Comparison of ENCODE assay signal across 19 mouse cellular contexts in genomic region chr2:144545481-144545880, GRCm38 (mm10). TPM values are rescaled to one million over a fixed set of nuclear protein-coding genes. Genes with fewer than 3 reads are reported as not detected.
DNase-seq lines count a peak whose midpoint lies in the region; ATAC-seq and TF ChIP-seq lines count a peak whose summit lies in the region.
"Had no signal": no experiment of that assay in that cellular context is flagged by ENCODE, and none has a peak within 500 bp of the region (broad histone marks: within the 10 kb centered on the region; RNA-seq: fewer than 3 reads in every experiment).

No protein-coding gene starts in this region.

- ATAC-seq in heart, postnatal 0 days (ENCODE audit: insufficient read depth, low read depth): no peak
- ATAC-seq: forebrain, embryonic 16.5 days; hindbrain, embryonic 16.5 days had no signal

- DNase-seq in adrenal gland, adult (ENCODE audit: inconsistent age in 2 of 2, low spot score in 1 of 2): peak; percentile 55 to 73
- no peak for DNase-seq in adrenal gland, adult 18-20 months (ENCODE audit: low spot score in 2 of 2)
- DNase-seq in heart, postnatal 0 days (ENCODE audit: low spot score): no peak
- DNase-seq in heart, postnatal 4 days: no peak
- peak; percentile 91 for DNase-seq in kidney, adult 9 months
- DNase-seq in kidney, postnatal 25 days: peak; percentile 45 to 79
- DNase-seq in left cerebral cortex, postnatal 14 days (ENCODE audit: low spot score in 2 of 2): no peak
- DNase-seq in ovary, adult 18-20 months (ENCODE audit: low spot score): no peak
- DNase-seq: cerebellum, postnatal 14 days; gastrocnemius, postnatal 36 days; liver, embryonic 13.5 days; lung, embryonic 14.5 days; right cerebral cortex, postnatal 4 days; thymus, postnatal 36 days had no signal

- H3K36me3 ChIP-seq in heart, postnatal 0 days (replicated peaks; ENCODE audit: control insufficient read depth, insufficient read depth, low read length): peaks cover 16% of the 10 kb centered on the region

- no peak for TF ChIP-seq CTCF in heart, postnatal 0 days (IDR thresholded peaks at IDR 0.05; ENCODE audit: low read depth)

- peaks cover 23% of the 10 kb centered on the region; the same call in 1 of the 2 replicates for H3K4me1 ChIP-seq in heart, postnatal 0 days (ENCODE audit: control insufficient read depth, insufficient read depth)

- H3K4me3 ChIP-seq in heart, postnatal 0 days (ENCODE audit: low read depth, low read length): no peak overlapping the region
- H3K4me3 ChIP-seq: left cerebral cortex, adult 2 months; liver, embryonic 13.5 days; midbrain, embryonic 10.5 days had no signal

- H3K4me2 ChIP-seq in heart, postnatal 0 days (ENCODE audit: low read depth, low read length): no peak overlapping the region
- H3K4me2 ChIP-seq: liver, embryonic 13.5 days; lung, embryonic 14.5 days had no signal

- no peaks in the 10 kb centered on the region for H3K27me3 ChIP-seq in heart, postnatal 0 days (ENCODE audit: control insufficient read depth, insufficient read depth, low read length)
- H3K27me3 ChIP-seq: liver, embryonic 13.5 days had no signal

- intact Hi-C loops in left cerebral cortex, postnatal 14 days (cut with DNase I): no loop called here

- no peak overlapping the region for H3K9ac ChIP-seq in heart, postnatal 0 days (replicated peaks; ENCODE audit: low read depth, low read length)
- H3K9ac ChIP-seq: liver, embryonic 13.5 days; lung, embryonic 14.5 days had no signal

- no peak for TF ChIP-seq EP300 in heart, postnatal 0 days (IDR thresholded peaks at IDR 0.05; ENCODE audit: low read depth)

- no peaks in the 10 kb centered on the region for H3K9me3 ChIP-seq in heart, postnatal 0 days (replicated peaks; ENCODE audit: control insufficient read depth, low read length)
- H3K9me3 ChIP-seq: liver, embryonic 13.5 days; midbrain, embryonic 10.5 days had no signal

- peak overlapping the region; percentile 90 for H3K27ac ChIP-seq in heart, postnatal 0 days (ENCODE audit: low read depth)
- H3K27ac ChIP-seq: left cerebral cortex, adult 2 months; liver, embryonic 13.5 days; macrophage; midbrain, embryonic 10.5 days had no signal

- WGBS in heart, postnatal 0 days: 13% methylated on average over 1 of the region's 1 CpGs

RNA-seq across cellular contexts. Expression of gene Rbbp9, which starts 5.2 kb away (rescaled TPM):
- total RNA-seq in adrenal gland, adult 18-20 months (2021): 10 to 100 TPM; 24.6 to 25.0 TPM
- 8.3 and 18.4 TPM in 2 replicates for total RNA-seq in heart, postnatal 0 days (2014; rRNA removed; ENCODE audit: low replicate concordance)
- polyA plus RNA-seq in heart, postnatal 0 days (2015; fragmentation: Nextera tagmentation; extraction: Ambion mirVana): 25.5 and 30.6 TPM in 2 replicates
- 10 to 100 TPM; 11.2 to 11.8 TPM for total RNA-seq in heart, postnatal 4 days (2021)
- 10 to 100 TPM; 25.3 to 25.5 TPM for total RNA-seq in left cerebral cortex, postnatal 14 days (2021)

RNA-seq across cellular contexts. Expression of gene Sec23b, which starts 10.5 kb away (rescaled TPM):
- 10 to 100 TPM; 67.0 to 81.9 TPM for total RNA-seq in adrenal gland, adult 18-20 months (2021)
- 52.8 and 56.7 TPM in 2 replicates for total RNA-seq in heart, postnatal 0 days (2014; rRNA removed; ENCODE audit: low replicate concordance)
- 28.2 and 29.2 TPM in 2 replicates for polyA plus RNA-seq in heart, postnatal 0 days (2015; fragmentation: Nextera tagmentation; extraction: Ambion mirVana)
- 10 to 100 TPM; 37.6 to 37.7 TPM for total RNA-seq in heart, postnatal 4 days (2021)
- 10 to 100 TPM; 45.0 to 48.3 TPM for total RNA-seq in left cerebral cortex, postnatal 14 days (2021)

RNA-seq across cellular contexts. Expression of gene Polr3f, which starts 18.0 kb away (rescaled TPM):
- total RNA-seq in adrenal gland, adult 18-20 months (2021): 10 to 100 TPM; 17.2 to 19.0 TPM
- 15.3 and 17.7 TPM in 2 replicates for total RNA-seq in heart, postnatal 0 days (2014; rRNA removed; ENCODE audit: low replicate concordance)
- polyA plus RNA-seq in heart, postnatal 0 days (2015; fragmentation: Nextera tagmentation; extraction: Ambion mirVana): 12.3 and 12.9 TPM in 2 replicates
- total RNA-seq in heart, postnatal 4 days (2021): 10 to 100 TPM; 18.5 to 19.5 TPM
- 10 to 100 TPM; 22.5 to 22.9 TPM for total RNA-seq in left cerebral cortex, postnatal 14 days (2021)

RNA-seq across cellular contexts. Expression of gene Dzank1, which starts 18.3 kb away (rescaled TPM):
- 1 to 10 TPM; 5.2 to 6.2 TPM for total RNA-seq in adrenal gland, adult 18-20 months (2021)
- 0.50 TPM in 1 of 2 replicates, not detected in the other for total RNA-seq in heart, postnatal 0 days (2014; rRNA removed; ENCODE audit: low replicate concordance)
- 0.67 and 0.79 TPM in 2 replicates for polyA plus RNA-seq in heart, postnatal 0 days (2015; fragmentation: Nextera tagmentation; extraction: Ambion mirVana)
- total RNA-seq in heart, postnatal 4 days (2021): 1 to 10 TPM; 1.5 to 2.6 TPM
- total RNA-seq in left cerebral cortex, postnatal 14 days (2021): 100 to 1,000 TPM; 121 to 134 TPM

RNA-seq across cellular contexts. Expression of gene Smim26, which starts 48.4 kb away (rescaled TPM):
- 10 to 100 TPM; 54.7 to 56.1 TPM for total RNA-seq in adrenal gland, adult 18-20 months (2021)
- total RNA-seq in heart, postnatal 0 days (2014; rRNA removed; ENCODE audit: low replicate concordance): 50.3 and 60.3 TPM in 2 replicates
- 93.4 and 94.8 TPM in 2 replicates for polyA plus RNA-seq in heart, postnatal 0 days (2015; fragmentation: Nextera tagmentation; extraction: Ambion mirVana)
- 10 to 100 TPM; 52.3 to 53.8 TPM for total RNA-seq in heart, postnatal 4 days (2021)
- 10 to 100 TPM; 36.7 to 47.3 TPM for total RNA-seq in left cerebral cortex, postnatal 14 days (2021)

Comparison
In these comparisons a context has a peak if more than half of its experiments do, and no peak if none do; other contexts are left out.
1. DNase-seq: peak in adrenal gland, adult (2 of 2), kidney, adult 9 months (single experiment) and kidney, postnatal 25 days (2 of 2); none in adrenal gland, adult 18-20 months (0 of 2), heart, postnatal 0 days (single experiment), heart, postnatal 4 days (single experiment), left cerebral cortex, postnatal 14 days (0 of 2) and ovary, adult 18-20 months (single experiment).